Mouse (Mus musculus): Measurements from ENCODE around the gene Dcst1. TPM values are rescaled to one million over a fixed set of nuclear protein-coding genes. Genes with fewer than 3 reads are reported as not detected.

The Dcst1 gene
- total and polyA plus RNA-seq, 2 experiments from 2014 or later, result 0.05 to 1.1 TPM

DNA sequence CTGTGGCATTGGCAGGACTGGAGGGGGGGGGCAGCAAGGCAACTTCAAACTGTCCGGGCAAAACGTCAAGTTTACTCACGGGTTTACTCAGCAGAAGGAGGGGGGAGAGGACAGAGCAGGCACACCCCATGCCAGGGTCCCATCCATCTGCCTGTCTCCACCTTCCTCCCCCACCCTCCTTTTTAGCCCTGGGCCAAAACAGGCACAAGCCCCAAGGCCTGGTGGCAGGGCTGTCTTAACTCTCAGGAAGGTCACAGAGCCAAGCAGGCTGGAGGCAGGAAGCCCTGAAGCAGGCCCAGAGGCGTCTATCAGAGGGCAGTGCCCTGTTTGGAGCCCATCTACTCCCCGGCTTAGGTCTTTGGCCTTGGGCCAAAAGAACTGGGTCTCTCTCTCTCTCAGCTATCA is 25.1 kb upstream of the Dcst1 start:
- H3K4me3 ChIP-seq (ENCODE audit: low read depth, low read length), result no peak overlapping the region
- H3K9me3 ChIP-seq (ENCODE audit: low read length), result no peaks in the 10 kb centered on the region
- H3K4me1 ChIP-seq (ENCODE audit: insufficient read depth, low read length), result peaks cover 14% of the 10 kb centered on the region; the same call in 1 of the 2 replicates
- no peak overlapping the region for H3K9ac ChIP-seq (replicated peaks; ENCODE audit: low read length, poor library complexity, severe bottlenecking)
- DNase-seq (ENCODE audit: low spot score) (peak; percentile 17), ATAC-seq (ENCODE audit: low FRiP score) (no peak)
- no peak overlapping the region for H3K4me2 ChIP-seq (ENCODE audit: low read depth, low read length, poor library complexity, severe bottlenecking)
- H3K27ac ChIP-seq (ENCODE audit: low read depth, low read length), result no peak overlapping the region
- no peaks in the 10 kb centered on the region for H3K36me3 ChIP-seq (ENCODE audit: insufficient read depth, low read length)
- no peak for TF ChIP-seq CTCF (IDR thresholded peaks at IDR 0.05)
- WGBS, result 42% methylated on average over 5 of the region's 5 CpGs
- H3K27me3 ChIP-seq (ENCODE audit: insufficient read depth, low read length), result peaks cover 3% of the 10 kb centered on the region; the same call in 1 of the 2 replicates

DNA sequence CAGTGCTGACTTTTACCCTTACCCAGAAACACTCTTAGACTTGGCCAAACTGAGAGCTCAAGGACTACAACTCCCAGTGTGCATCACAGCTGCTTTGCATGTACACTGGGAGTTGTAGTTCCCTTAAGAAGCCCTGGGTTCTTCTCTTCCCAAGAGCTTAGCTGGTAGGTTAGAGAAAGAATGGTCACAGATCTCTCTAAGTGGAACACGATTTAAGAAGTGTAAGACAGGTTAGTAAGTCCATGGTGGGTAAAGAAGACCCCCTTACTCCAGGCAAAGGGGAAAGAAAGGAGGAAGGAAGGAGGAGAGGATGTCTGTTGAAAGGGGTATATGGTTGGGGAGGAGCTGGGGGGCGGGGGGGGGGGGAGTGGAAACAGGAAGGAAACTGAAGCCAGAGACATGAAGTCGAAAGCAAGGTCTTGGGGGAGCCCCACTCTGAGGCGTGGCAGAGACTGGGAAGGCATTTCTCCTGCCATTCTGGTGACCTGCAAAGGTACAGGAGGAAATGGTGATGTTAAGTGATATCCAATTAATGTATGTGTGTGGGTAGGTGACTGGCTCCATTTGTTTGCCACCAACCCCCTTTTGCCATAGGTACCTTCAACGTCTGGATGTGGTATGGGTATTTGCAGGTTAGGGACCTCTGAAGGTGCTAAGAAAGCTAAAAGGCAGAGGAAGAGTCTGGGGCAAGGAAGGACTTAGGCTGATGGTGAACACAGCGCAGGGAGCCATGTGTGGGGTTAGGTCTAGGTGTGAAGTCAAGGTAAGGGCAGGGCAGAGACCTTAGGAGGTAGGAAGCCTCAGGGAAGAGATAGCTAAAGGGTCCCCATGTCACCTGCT is 24.1 kb upstream of the Dcst1 start:
- Histone ChIP-seq H3K4me1 (ENCODE audit: insufficient read depth, low read length) (peaks cover 14% of the 10 kb centered on the region; the same call in 1 of the 2 replicates), H3K27me3 (ENCODE audit: insufficient read depth, low read length) (no peaks in the 10 kb centered on the region; the same call in 1 of the 2 replicates), H3K9me3 (ENCODE audit: low read length) (no peaks in the 10 kb centered on the region), H3K36me3 (ENCODE audit: insufficient read depth, low read length) (no peaks in the 10 kb centered on the region), H3K27ac (ENCODE audit: low read depth, low read length) (no peak overlapping the region), H3K9ac (replicated peaks; ENCODE audit: low read length, poor library complexity, severe bottlenecking) (no peak overlapping the region), H3K4me2 (ENCODE audit: low read depth, low read length, poor library complexity, severe bottlenecking) (no peak overlapping the region), H3K4me3 (ENCODE audit: low read depth, low read length) (no peak overlapping the region)
- WGBS, result 76% methylated on average over 5 of the region's 6 CpGs
- DNase-seq (ENCODE audit: low spot score) (peak; percentile 75), ATAC-seq (ENCODE audit: low FRiP score) (no peak)
- TF ChIP-seq CTCF (IDR thresholded peaks at IDR 0.05), result no peak

DNA sequence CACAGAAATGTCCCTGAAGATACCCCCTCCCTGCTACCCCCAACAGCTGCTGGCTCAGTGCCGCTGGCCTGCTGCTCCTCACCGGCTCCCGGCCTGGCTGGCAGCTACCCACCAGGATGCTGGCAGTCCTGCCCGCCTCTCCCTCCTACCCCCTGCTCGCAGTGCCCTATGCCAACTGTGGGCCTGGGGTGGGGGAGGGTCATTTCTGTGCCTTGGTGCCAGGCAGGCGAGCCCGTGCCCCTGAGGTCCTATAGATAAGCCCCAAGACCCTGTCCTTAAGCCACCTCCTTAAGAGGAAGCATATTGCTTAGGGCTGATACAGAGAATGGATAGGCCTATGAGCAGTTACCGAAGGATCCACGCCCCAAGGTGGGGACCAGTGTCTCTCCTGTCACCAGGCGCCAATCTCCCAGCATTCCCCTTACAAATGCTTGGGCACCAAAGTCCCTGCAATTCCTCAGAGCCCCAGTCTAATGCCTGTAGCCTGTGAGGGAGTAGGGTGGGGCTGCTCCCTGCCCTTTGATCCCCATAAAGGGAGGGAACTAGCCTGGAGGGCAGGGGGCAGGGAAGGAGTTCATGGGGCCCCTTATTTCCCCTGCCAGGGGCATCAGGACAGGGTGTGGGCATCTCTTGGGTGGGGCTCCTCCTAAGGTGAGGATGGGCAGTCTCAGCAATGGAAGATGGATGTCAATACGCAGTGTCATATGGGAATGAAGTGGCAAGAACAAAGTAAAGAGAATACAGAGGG is 23.3 kb upstream of the Dcst1 start:
- H3K9me3 ChIP-seq (ENCODE audit: low read length), result no peaks in the 10 kb centered on the region
- peak; percentile 49 for DNase-seq (ENCODE audit: low spot score)
- 71% methylated on average over 11 of the region's 11 CpGs for WGBS
- peaks cover 14% of the 10 kb centered on the region; the same call in 1 of the 2 replicates for H3K4me1 ChIP-seq (ENCODE audit: insufficient read depth, low read length)
- no peak overlapping the region for H3K9ac ChIP-seq (replicated peaks; ENCODE audit: low read length, poor library complexity, severe bottlenecking)
- H3K27ac ChIP-seq (ENCODE audit: low read depth, low read length), result no peak overlapping the region
- H3K36me3 ChIP-seq (ENCODE audit: insufficient read depth, low read length), result no peaks in the 10 kb centered on the region
- no peaks in the 10 kb centered on the region; the same call in 1 of the 2 replicates for H3K27me3 ChIP-seq (ENCODE audit: insufficient read depth, low read length)
- ATAC-seq (ENCODE audit: low FRiP score), result no peak
- TF ChIP-seq CTCF (IDR thresholded peaks at IDR 0.05), result no peak
- H3K4me3 ChIP-seq (ENCODE audit: low read depth, low read length), result no peak overlapping the region
- H3K4me2 ChIP-seq (ENCODE audit: low read depth, low read length, poor library complexity, severe bottlenecking), result no peak overlapping the region

DNA sequence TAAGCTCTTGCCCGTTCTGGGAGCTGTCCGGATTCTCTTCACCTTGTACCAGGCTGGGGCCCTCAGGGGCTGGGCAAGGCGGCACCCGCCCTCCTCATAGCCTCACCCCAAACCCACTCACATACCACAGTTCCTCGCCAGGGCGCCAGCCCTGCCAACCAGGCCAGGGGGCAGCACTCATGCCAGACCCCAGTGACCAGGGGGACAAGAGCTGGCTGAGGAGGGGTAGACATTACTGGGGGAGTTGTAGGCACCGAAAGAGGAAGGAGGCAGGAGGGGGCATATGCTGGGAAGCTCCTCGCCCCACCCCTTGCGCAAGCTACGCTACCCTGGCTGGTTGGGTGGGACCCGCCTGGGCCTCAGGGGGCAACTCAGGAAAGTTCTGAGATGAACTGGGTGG is 22.6 kb upstream of the Dcst1 start:
- no peak overlapping the region for H3K4me3 ChIP-seq (ENCODE audit: low read depth, low read length)
- H3K4me2 ChIP-seq (ENCODE audit: low read depth, low read length, poor library complexity, severe bottlenecking), result no peak overlapping the region
- no peak overlapping the region for H3K27ac ChIP-seq (ENCODE audit: low read depth, low read length)
- H3K4me1 ChIP-seq (ENCODE audit: insufficient read depth, low read length), result peaks cover 14% of the 10 kb centered on the region; the same call in 1 of the 2 replicates
- no peaks in the 10 kb centered on the region; the same call in 1 of the 2 replicates for H3K27me3 ChIP-seq (ENCODE audit: insufficient read depth, low read length)
- H3K36me3 ChIP-seq (ENCODE audit: insufficient read depth, low read length), result no peaks in the 10 kb centered on the region
- no peaks in the 10 kb centered on the region for H3K9me3 ChIP-seq (ENCODE audit: low read length)
- no peak overlapping the region for H3K9ac ChIP-seq (replicated peaks; ENCODE audit: low read length, poor library complexity, severe bottlenecking)
- ATAC-seq (ENCODE audit: low FRiP score), result no peak
- TF ChIP-seq CTCF (IDR thresholded peaks at IDR 0.05), result no peak; the same call in 1 of the 2 replicates
- no peak for DNase-seq (ENCODE audit: low spot score)
- WGBS, result 82% methylated on average over 11 of the region's 11 CpGs

DNA sequence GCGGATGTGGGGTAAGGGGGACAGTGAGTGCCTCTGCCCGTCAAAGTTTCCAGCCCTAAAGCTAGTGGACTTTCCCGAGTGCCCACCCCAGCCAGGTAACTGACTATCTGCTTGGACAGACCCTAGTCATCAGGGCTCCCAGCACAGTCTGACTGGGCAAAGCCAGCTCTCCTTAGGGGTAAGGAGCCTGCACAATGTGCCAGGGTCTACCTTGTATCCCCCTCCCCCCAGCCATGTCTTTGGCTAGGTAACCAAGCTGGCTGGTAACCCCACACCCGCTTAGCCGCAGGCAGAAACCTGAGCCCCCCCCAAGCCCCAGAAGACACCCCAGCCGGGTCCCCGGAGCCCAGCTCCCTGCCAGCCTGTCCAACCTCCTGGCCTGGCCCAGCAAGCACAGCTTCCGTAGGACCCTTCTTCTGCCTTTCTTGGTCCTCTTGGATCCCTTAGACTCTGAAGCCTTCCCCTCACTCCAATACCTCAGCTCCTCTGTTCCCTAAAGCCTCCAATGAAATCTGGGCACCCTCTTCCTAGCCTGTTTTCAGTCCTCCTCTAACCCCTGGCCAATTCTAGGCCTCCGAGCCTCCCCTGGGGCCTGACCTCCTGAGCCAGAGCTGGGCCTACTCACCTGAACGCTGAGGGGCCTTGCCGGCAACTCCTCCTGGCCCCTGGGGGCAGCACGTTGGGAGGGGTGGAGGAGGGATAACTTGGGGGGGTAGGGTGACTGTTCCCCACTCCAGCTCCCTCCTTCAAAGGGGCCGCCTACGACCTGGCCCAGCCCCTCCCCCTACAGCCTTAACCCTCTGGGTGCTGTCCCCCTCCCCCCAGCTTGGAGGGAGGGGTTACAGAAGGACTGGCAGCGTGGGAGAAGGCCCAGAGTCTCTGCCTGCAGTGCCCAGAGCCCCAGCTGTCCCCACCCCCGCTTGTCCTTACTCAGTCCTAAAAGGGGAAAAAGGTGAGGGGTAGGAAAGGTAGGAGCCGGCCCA is 21.7 kb upstream of the Dcst1 start:
- H3K4me3 ChIP-seq (ENCODE audit: low read depth, low read length), result no peak overlapping the region
- ATAC-seq (ENCODE audit: low FRiP score), result no peak
- TF ChIP-seq CTCF (IDR thresholded peaks at IDR 0.05), result no peak

More for the DNA sequence above, 21.7 kb upstream of the Dcst1 start:
- H3K36me3 ChIP-seq (ENCODE audit: insufficient read depth, low read length), result no peaks in the 10 kb centered on the region
- peaks cover 6% of the 10 kb centered on the region; the same call in 1 of the 2 replicates for H3K4me1 ChIP-seq (ENCODE audit: insufficient read depth, low read length)
- no peak for DNase-seq (ENCODE audit: low spot score)
- H3K27me3 ChIP-seq (ENCODE audit: insufficient read depth, low read length), result no peaks in the 10 kb centered on the region
- 55% methylated on average over 17 of the region's 17 CpGs for WGBS
- no peak overlapping the region for H3K4me2 ChIP-seq (ENCODE audit: low read depth, low read length, poor library complexity, severe bottlenecking)
- no peaks in the 10 kb centered on the region for H3K9me3 ChIP-seq (ENCODE audit: low read length)
- no peak overlapping the region for H3K27ac ChIP-seq (ENCODE audit: low read depth, low read length)
- no peak overlapping the region for H3K9ac ChIP-seq (replicated peaks; ENCODE audit: low read length, poor library complexity, severe bottlenecking)
